Mouse (Mus musculus) midbrain, embryonic 11.5 days (tissue): ENCODE results near the gene Zfp219. TPM values are rescaled to one million over a fixed set of nuclear protein-coding genes. Genes with fewer than 3 reads are reported as not detected.

Source experiments
- ATAC-seq: fragments of 200-750 bp; cut with Nextera tagmentation; 2 replicates; pipeline ENCODE4 v1.8.0; 2017; ENCODE audit warnings: moderate TSS enrichment, moderate library complexity; ENCODE audit not compliant: low FRiP score
- DNase-seq: peaks from one replicate; pipeline ENCODE4 v3.0.0; 2015; ENCODE audit warnings: low spot score; ENCODE audit errors: missing footprints
- H3K27ac ChIP-seq: fragments of 300-500 bp; sonication (generic); 2 replicates; pipeline ENCODE4 v1.5.1; 2014; ENCODE audit warnings: low read depth, low read length
- H3K27me3 ChIP-seq: fragments of 300-500 bp; sonication (generic); 2 replicates; pipeline ENCODE4 v1.6.1; 2014; ENCODE audit warnings: mild to moderate bottlenecking, low read length, moderate library complexity, mixed read lengths; ENCODE audit not compliant: control insufficient read depth, insufficient read depth
- H3K36me3 ChIP-seq: fragments of 300-500 bp; sonication (generic); 2 replicates; pipeline ENCODE4 v1.6.1; 2014; ENCODE audit warnings: mild to moderate bottlenecking, low read length, moderate library complexity, mixed read lengths; ENCODE audit not compliant: control insufficient read depth, insufficient read depth
- H3K4me1 ChIP-seq: fragments of 300-500 bp; sonication (generic); 2 replicates; pipeline ENCODE4 v1.6.1; 2014; ENCODE audit warnings: low read length; ENCODE audit not compliant: control insufficient read depth, insufficient read depth
- H3K4me2 ChIP-seq: fragments of 300-500 bp; sonication (generic); 2 replicates; pipeline ENCODE4 v1.6.1; 2014; ENCODE audit warnings: mild to moderate bottlenecking, moderate library complexity
- H3K4me3 ChIP-seq: fragments of 300-500 bp; sonication (generic); 2 replicates; pipeline ENCODE4 v1.5.1; 2014; ENCODE audit warnings: low read depth, low read length
- H3K9ac ChIP-seq: fragments of 300-500 bp; sonication (generic); 2 replicates; pipeline ENCODE4 v1.6.1; 2014; ENCODE audit warnings: low read length
- H3K9me3 ChIP-seq: fragments of 300-500 bp; sonication (generic); 2 replicates; pipeline ENCODE4 v1.6.1; 2016; ENCODE audit warnings: low read length; ENCODE audit not compliant: control insufficient read depth
- WGBS: fragments of 180-500 bp; shearing (Covaris S2); extraction: QIAGEN DNeasy Blood & Tissue Kit; methylation state at CpG from one replicate; pipeline ENCODE4 v1.1.7; 2014; 5-methylcytosine and 5-hydroxymethylcytosine counted together
- polyA plus RNA-seq: library from polyadenylated mRNA; unstranded; fragments of >200 nt; fragmentation: Nextera tagmentation; extraction: Ambion mirVana; gene quantifications from 2 replicates; pipeline ENCODE4 v1.2.1, GENCODE M21; 2014

Gene Zfp219
- polyA plus RNA-seq, 1 experiment from 2014 or later = 110 TPM

- Histone ChIP-seq H3K9me3 (no peaks in the 10 kb centered on the region), H3K9ac (peak overlapping the region; percentile 73), H3K4me2 (peak overlapping the region; percentile 85), H3K27me3 (no peaks in the 10 kb centered on the region), H3K4me1 (peaks cover 69% of the 10 kb centered on the region), H3K4me3 (peak overlapping the region; percentile 41), H3K36me3 (peaks cover 30% of the 10 kb centered on the region), H3K27ac (0 out of 2 replicates have a peak overlapping the region, but pooled peaks have one; percentile 100)
- 52% methylated on average over 38 of the region's 38 CpGs for WGBS
- peak; percentile 12 for ATAC-seq
- DNase-seq = peak; percentile 99
These were observed 12.0 kb downstream of the Zfp219 start for GRCm38 (mm10) chr14:52008321-52009203.

DNA sequence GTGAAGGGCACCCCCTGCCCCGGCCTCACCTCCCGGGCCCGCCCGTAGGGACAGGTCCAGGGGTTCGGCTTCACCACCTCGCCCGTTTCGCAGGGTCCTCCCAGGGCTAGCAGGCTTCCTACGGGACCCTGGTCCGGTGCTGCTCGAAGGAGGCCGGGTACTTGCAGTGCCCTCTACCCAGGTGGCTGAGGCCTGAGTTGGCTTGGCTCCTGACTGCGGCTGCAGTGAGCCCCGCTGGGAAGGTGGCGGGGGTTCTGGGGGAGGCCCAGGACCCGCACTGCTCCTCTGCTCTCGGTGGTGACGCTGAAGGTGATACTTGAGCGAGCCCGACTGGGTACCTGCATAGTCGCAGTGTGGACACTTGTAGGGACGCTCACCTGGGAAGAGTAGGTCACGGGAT lies 13.8 kb downstream of the Zfp219 start:
- DNase-seq (peak; percentile 82), ATAC-seq (no peak)
- H3K4me3 ChIP-seq = no peak overlapping the region
- no peaks in the 10 kb centered on the region for H3K27me3 ChIP-seq
- H3K9ac ChIP-seq = no peak overlapping the region
- no peak overlapping the region for H3K27ac ChIP-seq
- H3K4me2 ChIP-seq = no peak overlapping the region
- peaks cover 59% of the 10 kb centered on the region for H3K4me1 ChIP-seq
- WGBS = 93% methylated on average over 23 of the region's 23 CpGs
- no peaks in the 10 kb centered on the region for H3K9me3 ChIP-seq
- peaks cover 37% of the 10 kb centered on the region for H3K36me3 ChIP-seq

DNA sequence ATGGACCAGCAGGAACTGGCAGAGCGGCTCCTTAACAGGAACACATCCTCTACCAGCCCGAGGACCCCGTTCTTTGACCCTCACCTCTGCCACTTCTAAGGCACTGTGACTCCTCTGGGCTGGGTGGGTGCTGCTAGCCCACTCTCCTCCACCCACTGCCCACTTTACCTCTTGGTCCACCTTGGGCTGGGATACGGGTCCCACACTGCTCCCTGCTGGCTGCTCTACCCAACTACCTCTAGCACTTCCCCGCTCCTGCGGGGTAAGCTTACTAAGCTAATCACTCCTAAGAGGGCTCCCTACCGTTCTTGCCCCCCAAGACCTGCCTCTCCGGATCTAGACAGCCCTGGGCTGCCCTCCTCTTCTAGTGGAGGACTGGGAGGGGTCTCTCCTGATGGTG lies 14.3 kb downstream of the Zfp219 start:
- H3K4me1 ChIP-seq = peaks cover 54% of the 10 kb centered on the region
- peaks cover 37% of the 10 kb centered on the region for H3K36me3 ChIP-seq
- no peak overlapping the region for H3K4me3 ChIP-seq
- ATAC-seq (no peak), DNase-seq (no peak)
- no peak overlapping the region for H3K9ac ChIP-seq
- H3K4me2 ChIP-seq = no peak overlapping the region
- no peak overlapping the region for H3K27ac ChIP-seq
- no peaks in the 10 kb centered on the region for H3K27me3 ChIP-seq
- 69% methylated on average over 8 of the region's 8 CpGs for WGBS
- H3K9me3 ChIP-seq = no peaks in the 10 kb centered on the region

DNA sequence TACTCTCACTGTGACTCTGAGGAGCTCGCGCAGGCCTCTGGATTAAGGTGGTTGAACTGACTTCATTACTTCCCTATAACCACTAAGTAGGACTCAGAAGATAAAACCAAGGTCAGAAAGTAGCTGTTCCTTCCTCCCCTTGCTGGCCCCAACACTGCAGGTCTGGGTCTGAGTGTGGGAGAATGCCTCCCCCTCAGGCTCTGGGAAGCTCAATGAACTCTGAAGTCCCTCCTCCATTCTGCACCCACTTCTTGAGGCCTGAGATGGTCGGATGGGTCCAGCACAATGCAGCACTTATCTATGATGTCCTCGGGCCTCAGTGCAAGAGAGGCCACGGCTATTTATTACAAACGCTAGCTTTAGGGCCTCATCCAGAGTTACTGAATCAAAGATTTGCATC lies 14.9 kb downstream of the Zfp219 start:
- Histone ChIP-seq H3K9me3 (no peaks in the 10 kb centered on the region), H3K27ac (no peak overlapping the region), H3K4me2 (no peak overlapping the region), H3K36me3 (peaks cover 41% of the 10 kb centered on the region), H3K4me1 (peaks cover 53% of the 10 kb centered on the region), H3K27me3 (no peaks in the 10 kb centered on the region), H3K4me3 (no peak overlapping the region), H3K9ac (no peak overlapping the region)
- DNase-seq = peak; percentile 83
- 87% methylated on average over 6 of the region's 6 CpGs for WGBS
- ATAC-seq = no peak

DNA sequence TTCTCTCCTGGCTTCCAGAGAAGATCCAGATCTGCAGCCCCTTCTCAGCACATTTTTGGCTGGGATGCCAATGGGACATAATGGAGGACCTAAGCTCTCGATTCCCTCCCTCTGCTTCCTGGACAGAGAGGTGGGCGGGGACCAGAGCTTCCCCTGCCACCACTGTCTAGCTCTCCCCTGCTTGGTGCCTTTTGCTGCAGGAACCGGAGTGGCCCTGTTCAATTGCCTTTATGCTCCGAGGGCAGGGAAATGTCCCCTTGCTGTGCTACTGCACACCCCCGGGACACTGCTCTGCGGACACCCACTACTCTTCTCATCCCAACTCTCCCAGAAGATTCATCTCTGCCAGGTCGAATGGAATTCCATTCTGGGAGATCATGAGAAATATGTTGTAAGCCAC lies 15.4 kb downstream of the Zfp219 start:
- H3K9me3 ChIP-seq = no peaks in the 10 kb centered on the region
- H3K4me3 ChIP-seq = no peak overlapping the region
- no peak overlapping the region for H3K9ac ChIP-seq
- no peak overlapping the region for H3K4me2 ChIP-seq
- WGBS = 63% methylated on average over 7 of the region's 7 CpGs
- H3K27ac ChIP-seq = no peak overlapping the region
- DNase-seq (peak; percentile 77), ATAC-seq (no peak)
- H3K4me1 ChIP-seq = peaks cover 52% of the 10 kb centered on the region
- no peaks in the 10 kb centered on the region for H3K27me3 ChIP-seq
- peaks cover 44% of the 10 kb centered on the region for H3K36me3 ChIP-seq

DNA sequence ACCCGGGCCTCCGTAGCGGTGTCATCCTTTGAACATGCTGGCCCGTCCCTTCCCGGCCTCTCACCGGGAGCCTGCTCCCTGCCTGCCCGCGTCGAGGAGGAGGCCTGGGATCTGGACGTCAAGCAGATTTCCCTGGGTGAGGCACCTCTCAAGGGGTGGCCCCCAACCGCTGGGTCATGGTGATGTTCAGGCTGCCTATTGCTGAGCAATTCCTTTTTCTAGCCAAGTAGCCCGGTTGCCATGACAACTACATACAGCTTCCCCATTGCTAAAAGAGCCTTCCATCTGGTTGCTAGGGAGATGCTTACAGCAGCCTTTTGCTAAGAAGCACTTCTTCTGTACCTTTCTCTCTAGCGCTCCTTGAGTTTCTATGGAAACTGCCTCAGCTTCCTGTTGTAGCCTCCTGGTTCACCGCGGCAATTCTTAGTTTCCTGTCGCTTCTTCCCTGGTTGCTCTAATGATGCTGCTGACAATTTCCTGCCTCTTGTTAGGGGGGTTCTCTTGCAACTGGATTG lies 16.5 kb downstream of the Zfp219 start:
- Histone ChIP-seq H3K9ac (peak overlapping the region; percentile 9; the same call in 1 of the 2 replicates), H3K36me3 (peaks cover 42% of the 10 kb centered on the region), H3K4me2 (peak overlapping the region; percentile 31), H3K9me3 (no peaks in the 10 kb centered on the region), H3K4me1 (peaks cover 41% of the 10 kb centered on the region), H3K27ac (peak overlapping the region; percentile 76), H3K27me3 (no peaks in the 10 kb centered on the region), H3K4me3 (no peak overlapping the region)
- WGBS = 7% methylated on average over 16 of the region's 16 CpGs
- DNase-seq (peak; percentile 96), ATAC-seq (peak; percentile 83)

GRCm38 (mm10) chr14:51997483-51997882 lies 23.1 kb downstream of the Zfp219 start:
- ATAC-seq (no peak), DNase-seq (peak; percentile 72)
- Histone ChIP-seq H3K27ac (no peak overlapping the region), H3K4me2 (no peak overlapping the region), H3K4me3 (no peak overlapping the region), H3K9ac (no peak overlapping the region), H3K36me3 (peaks cover 37% of the 10 kb centered on the region), H3K4me1 (no peaks in the 10 kb centered on the region), H3K27me3 (no peaks in the 10 kb centered on the region), H3K9me3 (no peaks in the 10 kb centered on the region)
- 88% methylated on average over 14 of the region's 14 CpGs for WGBS

DNA sequence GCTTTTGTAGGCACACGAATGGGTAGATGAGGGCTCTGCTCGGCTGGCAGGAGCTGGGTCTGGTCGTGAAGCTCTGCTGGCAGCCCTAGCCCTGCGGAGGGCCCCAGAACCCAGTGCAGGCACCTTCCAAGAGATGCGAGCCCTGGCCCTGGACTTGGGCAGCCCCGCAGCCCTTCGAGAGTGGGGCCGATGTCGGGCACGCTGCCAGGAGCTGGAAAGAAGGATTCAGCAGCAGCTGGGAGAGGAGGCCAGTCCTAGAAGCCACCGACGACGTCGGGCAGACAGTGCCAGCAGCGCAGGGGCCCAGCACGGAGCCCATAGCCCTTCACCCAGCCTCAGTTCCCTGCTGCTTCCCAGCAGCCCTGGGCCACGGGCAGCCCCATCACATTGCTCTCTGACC lies 23.7 kb downstream of the Zfp219 start:
- no peak; the same call in 1 of the 2 replicates for ATAC-seq
- H3K36me3 ChIP-seq = peaks cover 36% of the 10 kb centered on the region
- H3K27me3 ChIP-seq = no peaks in the 10 kb centered on the region
- no peaks in the 10 kb centered on the region for H3K4me1 ChIP-seq
- no peak overlapping the region for H3K4me2 ChIP-seq
- H3K9ac ChIP-seq = no peak overlapping the region
- DNase-seq = no peak
- no peaks in the 10 kb centered on the region for H3K9me3 ChIP-seq
- WGBS = 75% methylated on average over 17 of the region's 17 CpGs
- H3K4me3 ChIP-seq = no peak overlapping the region
- H3K27ac ChIP-seq = no peak overlapping the region

DNA sequence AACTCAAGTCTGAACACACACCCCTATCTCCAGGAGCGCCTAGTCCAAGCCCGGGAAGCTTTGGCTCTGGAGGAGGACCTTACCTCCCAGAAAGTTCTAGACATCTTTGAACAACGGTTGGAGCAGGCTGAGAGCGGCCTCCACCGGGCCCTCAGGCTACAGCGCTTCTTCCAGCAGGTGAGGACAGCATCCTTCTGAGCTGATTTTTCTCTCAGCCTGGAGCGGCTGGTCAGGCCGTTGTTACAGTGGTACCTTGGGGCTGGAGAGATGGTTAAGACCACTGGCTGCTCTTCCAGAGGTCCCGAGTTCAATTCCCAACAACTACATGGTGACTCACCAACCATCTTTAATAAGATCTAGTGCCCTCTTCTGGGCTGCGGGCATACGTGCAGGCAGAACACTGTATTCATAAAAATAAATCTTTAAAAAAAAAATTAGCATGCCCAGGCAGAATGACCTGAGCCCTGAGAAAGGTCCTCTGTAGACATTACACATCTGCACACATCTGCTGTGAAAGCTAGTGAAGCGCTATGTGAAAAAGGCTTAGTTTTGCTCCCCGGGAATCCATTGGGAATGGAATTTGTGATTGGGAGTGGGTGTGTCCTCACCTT lies 24.2 kb downstream of the Zfp219 start:
- no peaks in the 10 kb centered on the region for H3K27me3 ChIP-seq
- ATAC-seq = no peak
- H3K9me3 ChIP-seq = no peaks in the 10 kb centered on the region
- 89% methylated on average over 13 of the region's 13 CpGs for WGBS
- no peak overlapping the region for H3K4me3 ChIP-seq
- DNase-seq = peak; percentile 82
- no peak overlapping the region for H3K4me2 ChIP-seq
- no peaks in the 10 kb centered on the region for H3K4me1 ChIP-seq
- no peak overlapping the region for H3K27ac ChIP-seq
- H3K36me3 ChIP-seq = peaks cover 38% of the 10 kb centered on the region
- H3K9ac ChIP-seq = no peak overlapping the region
